Mouse (Mus musculus) midbrain, postnatal 0 days (tissue): ENCODE measurements at regions not wholly inside any gene's neighbourhood (a gene's known extent, or its start where the extent isn't known, plus 50 kb on each side); places are given as distances from the start of the nearest gene placed in this dataset.

Experiments used
- ATAC-seq: fragments of 200-750 bp; cut with Nextera tagmentation; 2 replicates; pipeline ENCODE4 v1.8.0; 2017; ENCODE audit warnings: moderate number of reproducible peaks, mild to moderate bottlenecking, moderate TSS enrichment, moderate library complexity; ENCODE audit not compliant: low FRiP score
- DNase-seq: peaks from one replicate; pipeline ENCODE4 v3.0.0-alpha.2; 2015; ENCODE audit warnings: low spot score
- H3K27ac ChIP-seq: fragments of 300-500 bp; sonication (generic); 2 replicates; pipeline ENCODE4 v1.5.1; 2014; ENCODE audit warnings: low read depth, mild to moderate bottlenecking, low read length, mixed read lengths
- H3K27me3 ChIP-seq: fragments of 300-500 bp; sonication (generic); 2 replicates; pipeline ENCODE4 v1.6.1; 2014; ENCODE audit warnings: low read length, control low read depth, mixed read lengths; ENCODE audit not compliant: insufficient read depth
- H3K36me3 ChIP-seq: fragments of 300-500 bp; sonication (generic); 2 replicates; pipeline ENCODE4 v1.6.1; 2014; ENCODE audit warnings: low read length, control low read depth, mixed read lengths; ENCODE audit not compliant: insufficient read depth
- H3K4me1 ChIP-seq: fragments of 300-500 bp; sonication (generic); 2 replicates; pipeline ENCODE4 v1.6.1; 2014; ENCODE audit warnings: mild to moderate bottlenecking, control low read depth, antibody characterized with exemption, low read length, mixed read lengths; ENCODE audit not compliant: insufficient read depth
- H3K4me2 ChIP-seq: fragments of 300-500 bp; sonication (generic); 2 replicates; pipeline ENCODE4 v1.6.1; 2014; ENCODE audit warnings: low read depth, mild to moderate bottlenecking, low read length, mixed read lengths; ENCODE audit not compliant: poor library complexity, severe bottlenecking
- H3K4me3 ChIP-seq: fragments of 300-500 bp; sonication (generic); 2 replicates; pipeline ENCODE4 v1.5.1; 2014; ENCODE audit warnings: low read depth, mild to moderate bottlenecking, low read length, moderate library complexity
- H3K9ac ChIP-seq: fragments of 300-500 bp; sonication (generic); replicated peaks from 2 replicates; pipeline ENCODE4 v1.6.1; 2014; ENCODE audit warnings: mild to moderate bottlenecking, low read length, moderate library complexity, mixed read lengths; ENCODE audit not compliant: poor library complexity, severe bottlenecking
- H3K9me3 ChIP-seq: fragments of 300-500 bp; sonication (generic); 2 replicates; pipeline ENCODE4 v1.6.1; 2016; ENCODE audit warnings: low read length, control low read depth
- CTCF ChIP-seq: IDR thresholded peaks from 2 replicates; pipeline ENCODE4 v1.5.1; 2016; ENCODE audit warnings: antibody characterized with exemption, mild to moderate bottlenecking
- WGBS: fragments of 180-500 bp; shearing (Covaris S2); extraction: QIAGEN DNeasy Blood & Tissue Kit; methylation state at CpG from one replicate; pipeline ENCODE4 v1.1.7; 2014; 5-methylcytosine and 5-hydroxymethylcytosine counted together

GRCm38 (mm10) chr6:127286681-127287476, 134.9 kb upstream of the Ccnd2 start:
- no peaks in the 10 kb centered on the region for H3K9me3 ChIP-seq
- WGBS: 74% methylated on average over 12 of the region's 12 CpGs
- no peaks in the 10 kb centered on the region for H3K4me1 ChIP-seq
- no peaks in the 10 kb centered on the region for H3K36me3 ChIP-seq
- no peaks in the 10 kb centered on the region for H3K27me3 ChIP-seq
- ATAC-seq (no peak), DNase-seq (no peak)
- H3K4me3 ChIP-seq: no peak overlapping the region
- H3K9ac ChIP-seq: no peak overlapping the region
- no peak overlapping the region for H3K4me2 ChIP-seq
- no peak overlapping the region for H3K27ac ChIP-seq
- no peak for TF ChIP-seq CTCF

- ATAC-seq (no peak), DNase-seq (no peak)
- TF ChIP-seq CTCF: no peak
- Histone ChIP-seq H3K36me3 (no peaks in the 10 kb centered on the region), H3K4me1 (no peaks in the 10 kb centered on the region), H3K4me2 (no peak overlapping the region), H3K9me3 (no peaks in the 10 kb centered on the region), H3K9ac (no peak overlapping the region), H3K27ac (no peak overlapping the region), H3K27me3 (no peaks in the 10 kb centered on the region), H3K4me3 (no peak overlapping the region)
- WGBS: 92% methylated on average over 3 of the region's 3 CpGs
These were observed 137.0 kb upstream of the Ccnd2 start for GRCm38 (mm10) chr6:127288946-127289345.

- ATAC-seq (no peak), DNase-seq (no peak)
- H3K36me3 ChIP-seq: no peaks in the 10 kb centered on the region
- no peaks in the 10 kb centered on the region for H3K27me3 ChIP-seq
- WGBS: 60% methylated on average over 7 of the region's 7 CpGs
- H3K9me3 ChIP-seq: no peaks in the 10 kb centered on the region
- TF ChIP-seq CTCF: no peak
- no peak overlapping the region for H3K27ac ChIP-seq
- no peak overlapping the region for H3K9ac ChIP-seq
- no peak overlapping the region for H3K4me3 ChIP-seq
- H3K4me2 ChIP-seq: no peak overlapping the region
- no peaks in the 10 kb centered on the region for H3K4me1 ChIP-seq
These were observed 139.9 kb upstream of the Ccnd2 start for GRCm38 (mm10) chr6:127291937-127292336.

GRCm38 (mm10) chr6:127293829-127294228, 141.8 kb upstream of the Ccnd2 start:
- no peaks in the 10 kb centered on the region for H3K4me1 ChIP-seq
- H3K27me3 ChIP-seq: no peaks in the 10 kb centered on the region
- no peak overlapping the region for H3K9ac ChIP-seq
- no peaks in the 10 kb centered on the region for H3K9me3 ChIP-seq
- H3K4me2 ChIP-seq: no peak overlapping the region
- WGBS: 86% methylated on average over 2 of the region's 2 CpGs
- H3K36me3 ChIP-seq: no peaks in the 10 kb centered on the region
- no peak for TF ChIP-seq CTCF
- no peak overlapping the region for H3K4me3 ChIP-seq
- ATAC-seq (no peak), DNase-seq (no peak)
- no peak overlapping the region for H3K27ac ChIP-seq

- Histone ChIP-seq H3K9me3 (no peaks in the 10 kb centered on the region), H3K9ac (no peak overlapping the region), H3K27ac (no peak overlapping the region), H3K4me2 (no peak overlapping the region), H3K36me3 (no peaks in the 10 kb centered on the region), H3K27me3 (no peaks in the 10 kb centered on the region), H3K4me1 (no peaks in the 10 kb centered on the region), H3K4me3 (no peak overlapping the region)
- WGBS: 51% methylated on average over 7 of the region's 7 CpGs
- ATAC-seq (no peak), DNase-seq (no peak)
- TF ChIP-seq CTCF: no peak
These were observed 146.1 kb upstream of the Ccnd2 start for GRCm38 (mm10) chr6:127298105-127298504.

GRCm38 (mm10) chr6:127311192-127312054, 135.2 kb upstream of the Parp11 start:
- Histone ChIP-seq H3K9me3 (no peaks in the 10 kb centered on the region), H3K4me1 (no peaks in the 10 kb centered on the region), H3K4me3 (no peak overlapping the region), H3K27me3 (no peaks in the 10 kb centered on the region), H3K4me2 (no peak overlapping the region), H3K27ac (no peak overlapping the region), H3K9ac (no peak overlapping the region), H3K36me3 (no peaks in the 10 kb centered on the region)
- WGBS: 81% methylated on average over 9 of the region's 9 CpGs
- no peak for TF ChIP-seq CTCF
- ATAC-seq (no peak), DNase-seq (no peak)
